Mouse (Mus musculus): Measurements from ENCODE around the gene Tmc1. TPM values are rescaled to one million over a fixed set of nuclear protein-coding genes. Genes with fewer than 3 reads are reported as not detected.
A peak's percentile ranks its signal among the peaks of the same experiment; 100 is the strongest.

The Tmc1 gene
- total and polyA plus RNA-seq, 3 experiments: 0.11 to 0.27 TPM; not detected in 1

- no peak for DNase-seq (ENCODE audit: extremely low read depth)
- no peaks in the 10 kb centered on the region for H3K79me2 ChIP-seq (replicated peaks; ENCODE audit: control insufficient read depth, extremely low read depth, insufficient read depth, poor library complexity, severe bottlenecking)
- no peak overlapping the region for H3K27ac ChIP-seq (ENCODE audit: insufficient read depth, low read depth)
- no peak overlapping the region for H3K4me2 ChIP-seq (ENCODE audit: insufficient read depth, low read depth, poor library complexity, severe bottlenecking)
- dilution Hi-C loops (cut with MboI; ENCODE audit: extremely low pct_ligation_motif_present, extremely low pct_unique_long_range_greater_than_20kb, low sequenced_read_pairs) (no loop called here), in situ Hi-C loops (cut with MboI; ENCODE audit: low pct_ligation_motif_present, low pct_unique_long_range_greater_than_20kb, low sequenced_read_pairs) (no loop called here)
- H3K27me3 ChIP-seq (replicated peaks): no peaks in the 10 kb centered on the region
- no peak overlapping the region for H3K9ac ChIP-seq (ENCODE audit: insufficient read depth, low read depth)
- no peaks in the 10 kb centered on the region for H3K36me3 ChIP-seq (replicated peaks in 1 of 2; ENCODE audit: control insufficient read depth in 1 of 2, insufficient read depth in 1 of 2, low read length in 1 of 2)
- H3K4me1 ChIP-seq (ENCODE audit: control insufficient read depth in 1 of 2, insufficient read depth in 2 of 2): peaks cover 4 to 20% of the 10 kb centered on the region in 2 experiments; a peak in 2 of 4 replicates
- H3K9me3 ChIP-seq (replicated peaks; ENCODE audit: low read length): no peaks in the 10 kb centered on the region
- H3K4me3 ChIP-seq (replicated peaks in 1 of 3; ENCODE audit: low read depth in 2 of 3, low read length in 2 of 3, poor library complexity in 1 of 3): no peak overlapping the region
- TF ChIP-seq JUN (IDR thresholded peaks at IDR 0.05; ENCODE audit: insufficient read depth, low read depth, low read length): no peak
- TF ChIP-seq CHD1 (IDR thresholded peaks at IDR 0.05; ENCODE audit: low read depth, low read length): no peak
- TF ChIP-seq POLR2A (IDR thresholded peaks at IDR 0.05; ENCODE audit: low read depth, low read length): no peak
- TF ChIP-seq CTCF (conservative IDR thresholded peaks at IDR 0.05 in 1 of 2, IDR thresholded peaks at IDR 0.05 in 1 of 2; ENCODE audit: low read depth in 2 of 2, low read length in 2 of 2): no peak
- TF ChIP-seq TBP (conservative IDR thresholded peaks at IDR 0.05; ENCODE audit: low read depth, low read length): no peak
- no peak for TF ChIP-seq NELFE (IDR thresholded peaks at IDR 0.05; ENCODE audit: low read depth, low read length)
- no peak for TF ChIP-seq ZNF384 (IDR thresholded peaks at IDR 0.05; ENCODE audit: low read depth, low read length)
- no peak for TF ChIP-seq RAD21 (IDR thresholded peaks at IDR 0.05; ENCODE audit: low read depth, low read length)
- no peak for TF ChIP-seq E2F4 (IDR thresholded peaks at IDR 0.05; ENCODE audit: insufficient replicate concordance, low read depth, low read length)
- TF ChIP-seq HCFC1 (IDR thresholded peaks at IDR 0.05; ENCODE audit: low read depth, low read length): no peak
- no peak for TF ChIP-seq MAFK (IDR thresholded peaks at IDR 0.05; ENCODE audit: insufficient replicate concordance, low read length)
- no peak for TF ChIP-seq ZKSCAN1 (IDR thresholded peaks at IDR 0.05; ENCODE audit: borderline replicate concordance, low read depth, low read length)
- TF ChIP-seq ETS1 (conservative IDR thresholded peaks at IDR 0.05; ENCODE audit: low read depth, low read length): no peak
- no peak for TF ChIP-seq MAZ (IDR thresholded peaks at IDR 0.05; ENCODE audit: low read depth, low read length)
- TF ChIP-seq PAX5 (IDR thresholded peaks at IDR 0.05; ENCODE audit: low read length): no peak
- TF ChIP-seq JUND (conservative IDR thresholded peaks at IDR 0.05; ENCODE audit: low read depth, low read length): no peak
- TF ChIP-seq MXI1 (IDR thresholded peaks at IDR 0.05; ENCODE audit: low read depth, low read length): no peak
- no peak for TF ChIP-seq MAX (IDR thresholded peaks at IDR 0.05; ENCODE audit: low read length)
Measured at GRCm38 (mm10) chr19:20796001-20796400, 158.0 kb downstream of the Tmc1 start.

GRCm38 (mm10) chr19:20794999-20795398, 159.0 kb downstream of the Tmc1 start:
- in situ Hi-C loops (cut with MboI; ENCODE audit: low pct_ligation_motif_present, low pct_unique_long_range_greater_than_20kb, low sequenced_read_pairs) (no loop called here), dilution Hi-C loops (cut with MboI; ENCODE audit: extremely low pct_ligation_motif_present, extremely low pct_unique_long_range_greater_than_20kb, low sequenced_read_pairs) (no loop called here)
- Histone ChIP-seq H3K79me2 (replicated peaks; ENCODE audit: control insufficient read depth, extremely low read depth, insufficient read depth, poor library complexity, severe bottlenecking) (no peaks in the 10 kb centered on the region), H3K27ac (ENCODE audit: insufficient read depth, low read depth) (no peak overlapping the region), H3K9me3 (replicated peaks; ENCODE audit: low read length) (no peaks in the 10 kb centered on the region), H3K4me2 (ENCODE audit: insufficient read depth, low read depth, poor library complexity, severe bottlenecking) (peak overlapping the region; percentile 66), H3K36me3 (replicated peaks in 1 of 2; ENCODE audit: control insufficient read depth in 1 of 2, insufficient read depth in 1 of 2, low read length in 1 of 2) (no peaks in the 10 kb centered on the region), H3K4me3 (replicated peaks in 1 of 3; ENCODE audit: low read depth in 2 of 3, low read length in 2 of 3, poor library complexity in 1 of 3) (no peak overlapping the region), H3K27me3 (replicated peaks) (no peaks in the 10 kb centered on the region), H3K9ac (ENCODE audit: insufficient read depth, low read depth) (peak overlapping the region; percentile 33; the same call in 1 of the 2 replicates), H3K4me1 (ENCODE audit: control insufficient read depth in 1 of 2, insufficient read depth in 2 of 2) (peaks cover 4 to 19% of the 10 kb centered on the region in 2 experiments; a peak in 2 of 4 replicates)
- TF ChIP-seq IRF4 (IDR thresholded peaks at IDR 0.05; ENCODE audit: low read depth, low read length): peak; percentile 35; the same call in 1 of the 2 replicates
- TF ChIP-seq TCF12 (IDR thresholded peaks at IDR 0.05; ENCODE audit: low read depth, low read length): peak; percentile 26; the same call in 1 of the 2 replicates
- no peak for TF ChIP-seq NELFE (IDR thresholded peaks at IDR 0.05; ENCODE audit: low read depth, low read length)
- TF ChIP-seq JUN (IDR thresholded peaks at IDR 0.05; ENCODE audit: insufficient read depth, low read depth, low read length): no peak
- TF ChIP-seq ZNF384 (IDR thresholded peaks at IDR 0.05; ENCODE audit: low read depth, low read length): peak; percentile 36; the same call in 1 of the 2 replicates
- DNase-seq (ENCODE audit: extremely low read depth): peak; percentile 13

Data from CH12.LX (cell line).